Mouse (Mus musculus): ENCODE measurements around the gene Rsad1. TPM values are rescaled to one million over a fixed set of nuclear protein-coding genes. Genes with fewer than 3 reads are reported as not detected.

The Rsad1 gene
- polyA plus RNA-seq, 1 experiment from 2014 or later = 4.2 TPM

DNA sequence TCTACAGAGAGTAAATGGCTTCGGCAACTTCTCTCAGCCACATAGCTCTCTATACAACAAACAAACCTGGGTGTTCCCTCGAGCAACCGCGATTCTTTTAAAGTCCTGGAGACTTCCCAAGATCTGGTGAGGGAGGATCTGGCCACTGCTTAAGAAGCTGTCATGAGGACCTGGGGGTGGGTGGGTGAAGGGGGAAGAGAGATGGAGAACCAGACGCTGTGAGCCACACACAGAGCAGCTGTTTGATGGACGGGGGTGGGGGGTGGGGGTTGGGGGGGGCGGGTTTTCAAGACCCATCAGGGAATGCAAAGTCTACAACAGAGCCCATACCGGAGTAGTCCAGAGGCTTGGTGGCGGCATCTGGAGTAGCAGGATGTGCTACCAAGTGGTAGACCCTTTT is 35.6 kb downstream of the Rsad1 start:
- no peak overlapping the region for H3K4me3 ChIP-seq (ENCODE audit: low read depth, low read length)
- H3K9ac ChIP-seq = no peak overlapping the region
- TF ChIP-seq CTCF (IDR thresholded peaks at IDR 0.05; ENCODE audit: low read depth) = no peak
- H3K36me3 ChIP-seq (ENCODE audit: insufficient read depth) = no peaks in the 10 kb centered on the region
- no peaks in the 10 kb centered on the region for H3K4me1 ChIP-seq (ENCODE audit: insufficient read depth)
- WGBS = 27% methylated on average over 9 of the region's 9 CpGs
- H3K27me3 ChIP-seq (ENCODE audit: insufficient read depth, low read length) = no peaks in the 10 kb centered on the region
- DNase-seq = peak; percentile 69
- ATAC-seq (ENCODE audit: insufficient read depth) = peak; percentile 62
- no peak overlapping the region for H3K4me2 ChIP-seq
- H3K27ac ChIP-seq (ENCODE audit: low read depth) = no peak overlapping the region
- peaks cover 6% of the 10 kb centered on the region; the same call in 1 of the 2 replicates for H3K9me3 ChIP-seq (ENCODE audit: low read depth, low read length)

GRCm38 (mm10) chr11:94508976-94509375 is 40.1 kb downstream of the Rsad1 start:
- TF ChIP-seq CTCF (IDR thresholded peaks at IDR 0.05; ENCODE audit: low read depth) = no peak
- no peak overlapping the region for H3K27ac ChIP-seq (ENCODE audit: low read depth)

GRCm38 (mm10) chr11:94501482-94501881 is 47.6 kb downstream of the Rsad1 start:
- no peak overlapping the region for H3K4me2 ChIP-seq
- H3K4me1 ChIP-seq (ENCODE audit: insufficient read depth) = peaks cover 8% of the 10 kb centered on the region; the same call in 1 of the 2 replicates
- 0 out of 2 replicates have a peak, but pooled peaks cover 2% of the 10 kb centered on the region for H3K36me3 ChIP-seq (ENCODE audit: insufficient read depth)
- no peaks in the 10 kb centered on the region for H3K9me3 ChIP-seq (ENCODE audit: low read depth, low read length)
- H3K27me3 ChIP-seq (ENCODE audit: insufficient read depth, low read length) = no peaks in the 10 kb centered on the region
- 76% methylated on average over 8 of the region's 8 CpGs for WGBS
- H3K9ac ChIP-seq = no peak overlapping the region
- TF ChIP-seq CTCF (IDR thresholded peaks at IDR 0.05; ENCODE audit: low read depth) = no peak
- ATAC-seq (ENCODE audit: insufficient read depth) = no peak
- no peak overlapping the region for H3K27ac ChIP-seq (ENCODE audit: low read depth)
- DNase-seq = no peak
- H3K4me3 ChIP-seq (ENCODE audit: low read depth, low read length) = no peak overlapping the region

More at GRCm38 (mm10) chr11:94508976-94509375, 40.1 kb downstream of the Rsad1 start:
- H3K36me3 ChIP-seq (ENCODE audit: insufficient read depth) = no peaks in the 10 kb centered on the region
- no peak overlapping the region for H3K9ac ChIP-seq
- H3K4me2 ChIP-seq = no peak overlapping the region
- H3K27me3 ChIP-seq (ENCODE audit: insufficient read depth, low read length) = no peaks in the 10 kb centered on the region
- WGBS = 72% methylated on average over 10 of the region's 10 CpGs
- H3K4me1 ChIP-seq (ENCODE audit: insufficient read depth) = no peaks in the 10 kb centered on the region
- no peak for ATAC-seq (ENCODE audit: insufficient read depth)
- H3K9me3 ChIP-seq (ENCODE audit: low read depth, low read length) = peaks cover 6% of the 10 kb centered on the region; the same call in 1 of the 2 replicates
- H3K4me3 ChIP-seq (ENCODE audit: low read depth, low read length) = no peak overlapping the region
- DNase-seq = no peak

- no peak for TF ChIP-seq CTCF (IDR thresholded peaks at IDR 0.05; ENCODE audit: low read depth)
- Histone ChIP-seq H3K27ac (ENCODE audit: low read depth) (peak overlapping the region; percentile 92), H3K4me3 (ENCODE audit: low read depth, low read length) (no peak overlapping the region; the same call in 1 of the 2 replicates), H3K4me1 (ENCODE audit: insufficient read depth) (peaks cover 8% of the 10 kb centered on the region; the same call in 1 of the 2 replicates), H3K9me3 (ENCODE audit: low read depth, low read length) (no peaks in the 10 kb centered on the region), H3K27me3 (ENCODE audit: insufficient read depth, low read length) (no peaks in the 10 kb centered on the region), H3K36me3 (ENCODE audit: insufficient read depth) (0 out of 2 replicates have a peak, but pooled peaks cover 3% of the 10 kb centered on the region), H3K4me2 (peak overlapping the region; percentile 69), H3K9ac (peak overlapping the region; percentile 62; the same call in 1 of the 2 replicates)
- no peak for ATAC-seq (ENCODE audit: insufficient read depth)
- WGBS = 18% methylated on average over 8 of the region's 8 CpGs
- DNase-seq = no peak
These were observed 48.7 kb downstream of the Rsad1 start for GRCm38 (mm10) chr11:94500362-94500761.

DNA sequence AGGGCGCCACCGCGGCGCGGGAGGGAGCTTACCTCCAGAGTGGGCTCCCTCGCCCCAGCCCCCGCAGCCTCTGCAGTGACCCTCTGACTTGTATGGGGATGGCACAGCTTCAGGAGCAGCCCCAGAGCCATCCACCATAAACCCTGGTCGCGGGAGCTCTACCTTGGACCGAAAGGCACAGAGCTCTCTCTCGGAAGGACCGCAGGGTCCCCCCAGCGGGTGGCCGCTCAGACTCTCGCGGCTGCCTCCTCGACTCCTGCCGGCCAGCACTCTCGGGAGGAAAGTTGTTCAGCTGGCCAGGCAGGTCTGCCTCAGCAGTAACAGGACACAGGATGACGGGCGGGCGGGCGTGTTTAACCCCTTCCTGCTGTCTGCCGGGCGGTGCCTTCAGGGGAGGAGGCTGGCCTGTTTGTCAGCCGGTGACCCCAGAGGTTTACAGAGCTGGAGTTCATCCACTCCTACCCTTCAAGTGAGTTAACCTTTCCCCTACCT is 49.3 kb downstream of the Rsad1 start, which contains the start of gene Epn3:
Epn3 (minus strand) TSS at position 314 of the 492 bp plus-strand sequence.
- peak; percentile 83 for DNase-seq
- Histone ChIP-seq H3K4me3 (ENCODE audit: low read depth, low read length) (peak within 1 kb of the TSS; percentile 45), H3K36me3 (ENCODE audit: insufficient read depth) (0 out of 2 replicates have a peak, but pooled peaks cover 3% of the 10 kb centered on the region), H3K4me1 (ENCODE audit: insufficient read depth) (peaks cover 11% of the 10 kb centered on the region), H3K9me3 (ENCODE audit: low read depth, low read length) (no peaks in the 10 kb centered on the region), H3K27ac (ENCODE audit: low read depth) (peak within 1 kb of the TSS; percentile 92), H3K9ac (peak within 1 kb of the TSS; percentile 62), H3K27me3 (ENCODE audit: insufficient read depth, low read length) (no peaks in the 10 kb centered on the region), H3K4me2 (peak within 1 kb of the TSS; percentile 69)
- ATAC-seq (ENCODE audit: insufficient read depth) = peak; percentile 82
- WGBS = under 1% methylated on average over 26 of the region's 26 CpGs
- peak; percentile 32 for TF ChIP-seq CTCF (IDR thresholded peaks at IDR 0.05; ENCODE audit: low read depth)

- no peak for TF ChIP-seq CTCF (IDR thresholded peaks at IDR 0.05; ENCODE audit: low read depth)
- H3K9me3 ChIP-seq (ENCODE audit: low read depth, low read length) = no peaks in the 10 kb centered on the region
- 0 out of 2 replicates have a peak, but pooled peaks cover 4% of the 10 kb centered on the region for H3K36me3 ChIP-seq (ENCODE audit: insufficient read depth)
- WGBS = 0% methylated on average over 2 of the region's 2 CpGs
- H3K9ac ChIP-seq = peak overlapping the region; percentile 62
- no peaks in the 10 kb centered on the region for H3K27me3 ChIP-seq (ENCODE audit: insufficient read depth, low read length)
- H3K4me2 ChIP-seq = peak overlapping the region; percentile 69
- ATAC-seq (ENCODE audit: insufficient read depth) (no peak), DNase-seq (peak; percentile 20)
- H3K4me3 ChIP-seq (ENCODE audit: low read depth, low read length) = peak overlapping the region; percentile 45
- peak overlapping the region; percentile 92 for H3K27ac ChIP-seq (ENCODE audit: low read depth)
- peaks cover 12% of the 10 kb centered on the region for H3K4me1 ChIP-seq (ENCODE audit: insufficient read depth)
These were observed 50.0 kb downstream of the Rsad1 start for GRCm38 (mm10) chr11:94499035-94499434.

GRCm38 (mm10) chr11:94498093-94498996 is 50.7 kb downstream of the Rsad1 start:
- ATAC-seq (ENCODE audit: insufficient read depth) = peak; percentile 35; the same call in 1 of the 2 replicates
- peaks cover 10% of the 10 kb centered on the region for H3K36me3 ChIP-seq (ENCODE audit: insufficient read depth)
- H3K9ac ChIP-seq = peak overlapping the region; percentile 62
- TF ChIP-seq CTCF (IDR thresholded peaks at IDR 0.05; ENCODE audit: low read depth) = no peak
- DNase-seq = peak; percentile 65
- H3K9me3 ChIP-seq (ENCODE audit: low read depth, low read length) = no peaks in the 10 kb centered on the region
- peaks cover 12% of the 10 kb centered on the region for H3K4me1 ChIP-seq (ENCODE audit: insufficient read depth)
- H3K27ac ChIP-seq (ENCODE audit: low read depth) = peak overlapping the region; percentile 92
- WGBS = 17% methylated on average over 19 of the region's 19 CpGs
- H3K4me2 ChIP-seq = peak overlapping the region; percentile 69
- H3K27me3 ChIP-seq (ENCODE audit: insufficient read depth, low read length) = no peaks in the 10 kb centered on the region
- peak overlapping the region; percentile 45 for H3K4me3 ChIP-seq (ENCODE audit: low read depth, low read length)
